Mouse (Mus musculus): ENCODE measurements around the gene Bach1. TPM values are rescaled to one million over a fixed set of nuclear protein-coding genes. Genes with fewer than 3 reads are reported as not detected.

The Bach1 gene
- polyA plus RNA-seq, 1 experiment from 2014 or later, result 19.2 TPM

- Histone ChIP-seq H3K36me3 (ENCODE audit: control insufficient read depth, insufficient read depth, low read length) (peaks cover 9% of the 10 kb centered on the region), H3K4me1 (ENCODE audit: control insufficient read depth, insufficient read depth, low read length) (no peaks in the 10 kb centered on the region; the same call in 1 of the 2 replicates), H3K9ac (ENCODE audit: low read length) (no peak overlapping the region), H3K4me3 (ENCODE audit: low read depth, low read length) (no peak overlapping the region), H3K27me3 (ENCODE audit: control insufficient read depth, insufficient read depth, low read length) (no peaks in the 10 kb centered on the region), H3K27ac (ENCODE audit: low read depth, low read length) (no peak overlapping the region), H3K4me2 (no peak overlapping the region), H3K9me3 (ENCODE audit: control insufficient read depth, low read length) (no peaks in the 10 kb centered on the region)
- DNase-seq (ENCODE audit: low spot score, missing footprints), result no peak
- 97% methylated on average over 5 of the region's 5 CpGs for WGBS
- no peak for ATAC-seq (ENCODE audit: low FRiP score)
These were observed 24.1 kb downstream of the Bach1 start for GRCm38 (mm10) chr16:87722857-87723256.

- no peak overlapping the region for H3K4me2 ChIP-seq
- H3K4me1 ChIP-seq (ENCODE audit: control insufficient read depth, insufficient read depth, low read length), result no peaks in the 10 kb centered on the region
- H3K9me3 ChIP-seq (ENCODE audit: control insufficient read depth, low read length), result no peaks in the 10 kb centered on the region
- H3K4me3 ChIP-seq (ENCODE audit: low read depth, low read length), result no peak overlapping the region
- no peak for DNase-seq (ENCODE audit: low spot score, missing footprints)
- WGBS, result 95% methylated on average over 15 of the region's 15 CpGs
- no peaks in the 10 kb centered on the region for H3K27me3 ChIP-seq (ENCODE audit: control insufficient read depth, insufficient read depth, low read length)
- 0 out of 2 replicates have a peak, but pooled peaks have one; percentile 14 for ATAC-seq (ENCODE audit: low FRiP score)
- no peak overlapping the region for H3K27ac ChIP-seq (ENCODE audit: low read depth, low read length)
- no peak overlapping the region for H3K9ac ChIP-seq (ENCODE audit: low read length)
- peaks cover 9% of the 10 kb centered on the region for H3K36me3 ChIP-seq (ENCODE audit: control insufficient read depth, insufficient read depth, low read length)
These were observed 24.7 kb downstream of the Bach1 start for GRCm38 (mm10) chr16:87723479-87723878.

DNA sequence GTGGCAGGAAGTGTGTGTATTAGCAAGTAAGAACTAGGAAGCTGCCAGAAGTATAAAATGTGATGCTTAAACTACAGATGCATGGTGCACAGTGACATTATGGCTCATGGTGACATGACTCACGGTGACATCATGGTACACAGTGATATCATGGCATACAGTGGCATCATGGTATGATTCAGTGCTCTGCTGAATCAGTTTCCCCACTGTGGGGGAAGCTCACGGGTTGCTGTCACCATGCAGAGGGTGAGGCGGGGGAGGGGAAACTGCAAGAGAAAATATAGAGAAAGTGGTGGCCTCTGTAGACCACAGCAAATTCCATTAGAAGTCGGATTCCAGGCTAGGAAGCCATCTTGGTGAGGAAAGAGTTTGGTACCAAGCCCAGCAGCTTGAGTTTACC lies 26.1 kb downstream of the Bach1 start:
- H3K4me1 ChIP-seq (ENCODE audit: control insufficient read depth, insufficient read depth, low read length), result no peaks in the 10 kb centered on the region
- H3K9me3 ChIP-seq (ENCODE audit: control insufficient read depth, low read length), result no peaks in the 10 kb centered on the region
- 90% methylated on average over 4 of the region's 4 CpGs for WGBS
- no peak overlapping the region for H3K27ac ChIP-seq (ENCODE audit: low read depth, low read length)
- H3K27me3 ChIP-seq (ENCODE audit: control insufficient read depth, insufficient read depth, low read length), result no peaks in the 10 kb centered on the region
- ATAC-seq (ENCODE audit: low FRiP score), result no peak
- peaks cover 11% of the 10 kb centered on the region for H3K36me3 ChIP-seq (ENCODE audit: control insufficient read depth, insufficient read depth, low read length)
- no peak overlapping the region for H3K4me2 ChIP-seq
- no peak overlapping the region for H3K9ac ChIP-seq (ENCODE audit: low read length)
- no peak for DNase-seq (ENCODE audit: low spot score, missing footprints)
- no peak overlapping the region for H3K4me3 ChIP-seq (ENCODE audit: low read depth, low read length)

DNA sequence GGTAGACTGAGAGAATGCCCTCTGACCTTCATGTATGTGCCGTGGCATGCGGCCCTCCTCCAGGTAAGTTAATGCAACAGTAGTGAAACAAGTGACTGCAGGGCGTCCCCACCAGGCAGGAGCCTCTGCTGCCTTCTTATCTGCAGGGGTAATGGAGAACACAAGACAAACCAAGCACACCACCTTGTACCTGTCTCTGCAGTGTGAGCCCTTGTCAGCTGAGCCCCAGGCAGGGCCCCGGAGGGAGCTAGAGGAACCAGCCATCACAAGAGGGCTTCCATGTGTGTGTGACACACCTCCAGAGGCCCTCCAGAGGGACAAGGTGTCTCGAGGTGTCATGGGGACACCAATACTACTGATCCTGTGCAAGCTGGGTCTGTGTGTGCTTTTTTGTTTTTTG lies 26.5 kb downstream of the Bach1 start:
- Histone ChIP-seq H3K27me3 (ENCODE audit: control insufficient read depth, insufficient read depth, low read length) (no peaks in the 10 kb centered on the region), H3K36me3 (ENCODE audit: control insufficient read depth, insufficient read depth, low read length) (peaks cover 13% of the 10 kb centered on the region), H3K9ac (ENCODE audit: low read length) (no peak overlapping the region), H3K9me3 (ENCODE audit: control insufficient read depth, low read length) (no peaks in the 10 kb centered on the region), H3K27ac (ENCODE audit: low read depth, low read length) (no peak overlapping the region), H3K4me2 (no peak overlapping the region), H3K4me3 (ENCODE audit: low read depth, low read length) (no peak overlapping the region), H3K4me1 (ENCODE audit: control insufficient read depth, insufficient read depth, low read length) (no peaks in the 10 kb centered on the region)
- no peak for ATAC-seq (ENCODE audit: low FRiP score)
- DNase-seq (ENCODE audit: low spot score, missing footprints), result no peak
- WGBS, result 94% methylated on average over 5 of the region's 5 CpGs

DNA sequence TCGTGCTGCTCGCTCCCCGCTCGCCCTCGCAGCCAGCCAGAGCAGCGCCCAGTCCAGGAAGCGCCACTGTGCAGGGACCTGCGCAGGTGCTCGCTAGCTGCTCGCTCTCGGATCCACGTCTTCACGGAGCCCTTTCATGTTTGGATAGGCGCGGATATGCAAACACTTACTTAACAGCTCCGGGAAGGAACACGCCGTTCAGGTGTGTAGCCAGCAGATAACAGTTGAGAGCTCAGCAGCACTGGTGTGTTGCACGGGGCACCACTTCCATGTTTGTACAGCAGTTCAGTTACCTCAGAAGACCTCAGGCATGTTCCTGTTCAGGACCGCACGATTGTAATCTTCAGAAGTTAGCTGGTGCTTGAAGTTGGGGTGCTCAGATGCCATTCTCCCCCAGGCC lies 27.2 kb downstream of the Bach1 start:
- H3K9me3 ChIP-seq (ENCODE audit: control insufficient read depth, low read length), result no peaks in the 10 kb centered on the region
- no peak for ATAC-seq (ENCODE audit: low FRiP score)
- H3K27me3 ChIP-seq (ENCODE audit: control insufficient read depth, insufficient read depth, low read length), result no peaks in the 10 kb centered on the region
- H3K9ac ChIP-seq (ENCODE audit: low read length), result no peak overlapping the region
- no peak for DNase-seq (ENCODE audit: low spot score, missing footprints)
- 96% methylated on average over 21 of the region's 21 CpGs for WGBS
- H3K36me3 ChIP-seq (ENCODE audit: control insufficient read depth, insufficient read depth, low read length), result peaks cover 14% of the 10 kb centered on the region
- no peaks in the 10 kb centered on the region for H3K4me1 ChIP-seq (ENCODE audit: control insufficient read depth, insufficient read depth, low read length)
- H3K4me2 ChIP-seq, result no peak overlapping the region
- H3K4me3 ChIP-seq (ENCODE audit: low read depth, low read length), result no peak overlapping the region
- H3K27ac ChIP-seq (ENCODE audit: low read depth, low read length), result no peak overlapping the region

GRCm38 (mm10) chr16:87726369-87726768 lies 27.6 kb downstream of the Bach1 start:
- DNase-seq (ENCODE audit: low spot score, missing footprints), result no peak
- no peaks in the 10 kb centered on the region for H3K9me3 ChIP-seq (ENCODE audit: control insufficient read depth, low read length)
- peaks cover 14% of the 10 kb centered on the region for H3K36me3 ChIP-seq (ENCODE audit: control insufficient read depth, insufficient read depth, low read length)
- no peak overlapping the region for H3K4me2 ChIP-seq
- no peak overlapping the region for H3K4me3 ChIP-seq (ENCODE audit: low read depth, low read length)
- no peak overlapping the region for H3K9ac ChIP-seq (ENCODE audit: low read length)
- H3K4me1 ChIP-seq (ENCODE audit: control insufficient read depth, insufficient read depth, low read length), result no peaks in the 10 kb centered on the region
- ATAC-seq (ENCODE audit: low FRiP score), result no peak
- WGBS, result 91% methylated on average over 6 of the region's 6 CpGs
- no peak overlapping the region for H3K27ac ChIP-seq (ENCODE audit: low read depth, low read length)
- H3K27me3 ChIP-seq (ENCODE audit: control insufficient read depth, insufficient read depth, low read length), result no peaks in the 10 kb centered on the region

- Histone ChIP-seq H3K4me2 (no peak overlapping the region), H3K36me3 (ENCODE audit: control insufficient read depth, insufficient read depth, low read length) (peaks cover 14% of the 10 kb centered on the region), H3K4me1 (ENCODE audit: control insufficient read depth, insufficient read depth, low read length) (no peaks in the 10 kb centered on the region), H3K27me3 (ENCODE audit: control insufficient read depth, insufficient read depth, low read length) (no peaks in the 10 kb centered on the region), H3K4me3 (ENCODE audit: low read depth, low read length) (no peak overlapping the region), H3K9me3 (ENCODE audit: control insufficient read depth, low read length) (no peaks in the 10 kb centered on the region), H3K27ac (ENCODE audit: low read depth, low read length) (no peak overlapping the region), H3K9ac (ENCODE audit: low read length) (no peak overlapping the region)
- WGBS, result 86% methylated on average over 9 of the region's 9 CpGs
- DNase-seq (ENCODE audit: low spot score, missing footprints) (no peak), ATAC-seq (ENCODE audit: low FRiP score) (no peak)
These were observed 28.5 kb downstream of the Bach1 start for GRCm38 (mm10) chr16:87727250-87727649.

GRCm38 (mm10) chr16:87727918-87728317 lies 29.2 kb downstream of the Bach1 start:
- no peak overlapping the region for H3K4me3 ChIP-seq (ENCODE audit: low read depth, low read length)

GRCm38 (mm10) chr16:87728703-87729102 lies 30.0 kb downstream of the Bach1 start:
- H3K9me3 ChIP-seq (ENCODE audit: control insufficient read depth, low read length), result no peaks in the 10 kb centered on the region
- H3K9ac ChIP-seq (ENCODE audit: low read length), result no peak overlapping the region
- H3K36me3 ChIP-seq (ENCODE audit: control insufficient read depth, insufficient read depth, low read length), result peaks cover 10% of the 10 kb centered on the region
- H3K27ac ChIP-seq (ENCODE audit: low read depth, low read length), result no peak overlapping the region
- no peak overlapping the region for H3K4me3 ChIP-seq (ENCODE audit: low read depth, low read length)
- WGBS, result 87% methylated on average over 8 of the region's 8 CpGs
- H3K4me2 ChIP-seq, result no peak overlapping the region
- no peaks in the 10 kb centered on the region for H3K4me1 ChIP-seq (ENCODE audit: control insufficient read depth, insufficient read depth, low read length)
- H3K27me3 ChIP-seq (ENCODE audit: control insufficient read depth, insufficient read depth, low read length), result no peaks in the 10 kb centered on the region
- ATAC-seq (ENCODE audit: low FRiP score) (no peak), DNase-seq (ENCODE audit: low spot score, missing footprints) (no peak)

More at GRCm38 (mm10) chr16:87727918-87728317, 29.2 kb downstream of the Bach1 start:
- Histone ChIP-seq H3K4me2 (no peak overlapping the region), H3K27me3 (ENCODE audit: control insufficient read depth, insufficient read depth, low read length) (no peaks in the 10 kb centered on the region), H3K9me3 (ENCODE audit: control insufficient read depth, low read length) (no peaks in the 10 kb centered on the region), H3K27ac (ENCODE audit: low read depth, low read length) (no peak overlapping the region), H3K4me1 (ENCODE audit: control insufficient read depth, insufficient read depth, low read length) (no peaks in the 10 kb centered on the region), H3K9ac (ENCODE audit: low read length) (no peak overlapping the region), H3K36me3 (ENCODE audit: control insufficient read depth, insufficient read depth, low read length) (peaks cover 14% of the 10 kb centered on the region)
- DNase-seq (ENCODE audit: low spot score, missing footprints) (no peak), ATAC-seq (ENCODE audit: low FRiP score) (no peak)
- 82% methylated on average over 14 of the region's 14 CpGs for WGBS

DNA sequence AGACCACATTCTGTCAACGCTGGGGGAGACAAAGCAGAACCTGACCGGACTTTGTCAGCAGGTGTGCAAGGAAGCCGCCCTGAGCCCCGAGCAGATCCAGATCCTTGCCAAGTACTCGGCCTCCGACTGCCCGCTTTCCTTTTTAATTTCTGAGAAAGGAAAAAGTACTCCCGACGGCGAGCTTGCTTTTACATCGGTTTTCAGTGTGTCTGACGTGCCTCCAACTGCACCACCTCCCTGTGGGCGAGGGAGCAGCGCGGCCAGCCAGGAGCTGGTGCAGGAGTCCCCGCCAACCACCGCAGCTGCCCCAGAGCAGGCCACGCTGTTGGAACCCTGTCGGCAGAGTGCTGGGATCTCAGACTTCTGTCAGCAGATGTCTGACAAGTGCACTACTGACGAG lies 30.7 kb downstream of the Bach1 start:
- 92% methylated on average over 20 of the region's 20 CpGs for WGBS

More for the DNA sequence above, 30.7 kb downstream of the Bach1 start:
- Histone ChIP-seq H3K9me3 (ENCODE audit: control insufficient read depth, low read length) (no peaks in the 10 kb centered on the region), H3K27me3 (ENCODE audit: control insufficient read depth, insufficient read depth, low read length) (no peaks in the 10 kb centered on the region), H3K4me2 (no peak overlapping the region), H3K36me3 (ENCODE audit: control insufficient read depth, insufficient read depth, low read length) (peaks cover 10% of the 10 kb centered on the region), H3K4me3 (ENCODE audit: low read depth, low read length) (no peak overlapping the region), H3K27ac (ENCODE audit: low read depth, low read length) (no peak overlapping the region), H3K4me1 (ENCODE audit: control insufficient read depth, insufficient read depth, low read length) (no peaks in the 10 kb centered on the region), H3K9ac (ENCODE audit: low read length) (no peak overlapping the region)
- no peak for DNase-seq (ENCODE audit: low spot score, missing footprints)
- no peak for ATAC-seq (ENCODE audit: low FRiP score)
